Mouse (Mus musculus) limb, embryonic 12.5 days (tissue): Measurements from ENCODE around the gene Ewsr1. TPM values are rescaled to one million over a fixed set of nuclear protein-coding genes. Genes with fewer than 3 reads are reported as not detected.
A peak's percentile ranks its signal among the peaks of the same experiment; 100 is the strongest.

Experiments used
- ATAC-seq: fragments of 200-750 bp; cut with Nextera tagmentation; 2 replicates; pipeline ENCODE4 v1.8.0; 2017; ENCODE audit warnings: low read depth, moderate TSS enrichment; ENCODE audit not compliant: insufficient number of reproducible peaks, insufficient read depth, low FRiP score, low TSS enrichment
- H3K27ac ChIP-seq: fragments of 300-500 bp; sonication (generic); 2 replicates; pipeline ENCODE4 v1.5.1; 2016; ENCODE audit warnings: mild to moderate bottlenecking, moderate library complexity
- H3K27me3 ChIP-seq: fragments of 300-500 bp; sonication (generic); 2 replicates; pipeline ENCODE4 v1.6.1; 2016; ENCODE audit warnings: mild to moderate bottlenecking, moderate library complexity
- H3K36me3 ChIP-seq: fragments of 300-500 bp; sonication (generic); 2 replicates; pipeline ENCODE4 v1.6.1; 2016; ENCODE audit warnings: mild to moderate bottlenecking, moderate library complexity
- H3K4me1 ChIP-seq: fragments of 300-500 bp; sonication (generic); replicated peaks from 2 replicates; pipeline ENCODE4 v1.6.1; 2016
- H3K4me2 ChIP-seq: fragments of 300-500 bp; sonication (generic); 2 replicates; pipeline ENCODE4 v1.6.1; 2016; ENCODE audit warnings: mild to moderate bottlenecking, moderate library complexity
- H3K4me3 ChIP-seq: fragments of 300-500 bp; sonication (generic); replicated peaks from 2 replicates; pipeline ENCODE4 v1.5.1; 2016; ENCODE audit warnings: mild to moderate bottlenecking
- H3K9ac ChIP-seq: fragments of 300-500 bp; sonication (generic); replicated peaks from 2 replicates; pipeline ENCODE4 v1.6.1; 2016; ENCODE audit warnings: mild to moderate bottlenecking, moderate library complexity
- H3K9me3 ChIP-seq: fragments of 300-500 bp; sonication (generic); 2 replicates; pipeline ENCODE4 v1.6.1; 2016; ENCODE audit warnings: mild to moderate bottlenecking, moderate library complexity
- WGBS: fragments of 180-500 bp; shearing (Covaris S2); methylation state at CpG from one replicate; pipeline ENCODE4 v1.1.7; 2016; 5-methylcytosine and 5-hydroxymethylcytosine counted together
- polyA plus RNA-seq: library from polyadenylated mRNA; unstranded; fragments of >200 nt; fragmentation: Nextera tagmentation; extraction: Ambion mirVana; gene quantifications from 2 replicates; pipeline ENCODE4 v1.2.1, GENCODE M21; 2016

Gene Ewsr1
- polyA plus RNA-seq, 1 experiment from 2014 or later = 1,006 TPM

DNA sequence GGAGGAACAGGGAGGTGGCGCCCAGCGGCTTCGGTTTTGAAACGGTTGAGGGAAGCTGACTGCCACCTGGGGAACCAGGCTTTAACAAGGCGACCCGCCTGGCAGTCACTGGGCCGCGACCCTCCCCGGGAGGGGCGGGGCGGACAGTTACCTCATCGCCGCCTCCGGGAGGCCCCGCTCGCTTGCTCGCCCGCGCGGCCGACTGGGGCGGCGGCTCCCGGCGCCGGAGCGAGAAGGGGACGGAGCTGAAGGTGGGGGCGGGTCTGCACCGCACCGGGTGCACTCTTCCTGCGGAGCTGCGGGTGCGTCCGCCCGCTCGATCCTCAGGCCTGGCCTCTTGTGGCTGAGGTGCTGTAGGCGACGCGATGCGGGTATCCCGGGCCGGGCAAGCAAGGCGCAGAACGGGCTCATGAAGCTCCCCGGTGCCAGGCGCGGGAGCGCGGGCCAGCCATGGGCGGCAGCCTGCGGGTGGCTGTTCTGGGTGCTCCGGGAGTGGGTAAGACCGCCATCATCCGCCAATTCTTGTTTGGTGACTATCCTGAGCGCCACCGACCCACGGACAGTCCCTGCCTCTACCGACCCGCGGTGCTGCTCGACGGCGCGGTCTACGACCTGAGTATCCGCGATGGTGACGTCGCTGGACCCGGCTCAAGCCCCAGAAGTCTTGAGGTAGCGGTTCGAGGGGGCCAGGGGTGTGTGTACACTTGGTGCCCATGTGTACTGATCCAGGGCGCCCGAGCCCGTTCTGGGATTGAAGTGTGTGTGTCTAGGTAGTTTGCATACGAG, 41.0 kb downstream of the Ewsr1 start, which contains the start of gene Rasl10a:
Rasl10a (plus strand) TSS at position 273 of the 786 bp plus-strand sequence.
- peaks cover 64% of the 10 kb centered on the region for H3K4me1 ChIP-seq

DNA sequence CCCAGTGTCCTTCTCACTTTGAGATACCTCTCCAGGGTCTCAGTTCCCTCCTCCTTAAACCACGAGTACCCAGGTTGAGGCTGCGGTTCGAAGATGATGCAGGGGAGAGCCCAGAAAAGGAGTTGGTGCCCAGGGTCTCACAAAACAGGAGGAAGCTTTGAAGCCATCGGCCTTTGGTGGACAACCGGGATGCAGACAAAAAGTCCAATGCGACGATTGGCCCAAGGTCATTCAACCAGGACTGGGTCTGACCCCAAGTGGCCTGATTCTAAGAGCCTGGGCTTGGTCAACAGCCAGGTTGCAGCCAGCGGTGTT, 41.6 kb downstream of the Ewsr1 start:
- WGBS = 14% methylated on average over 8 of the region's 8 CpGs
- peaks cover 5% of the 10 kb centered on the region; the same call in 1 of the 2 replicates for H3K36me3 ChIP-seq
- H3K9me3 ChIP-seq = no peaks in the 10 kb centered on the region
- H3K4me2 ChIP-seq = peak overlapping the region; percentile 91
- peak overlapping the region; percentile 56 for H3K9ac ChIP-seq
- H3K4me3 ChIP-seq = peak overlapping the region; percentile 51
- H3K27me3 ChIP-seq = peaks cover 83% of the 10 kb centered on the region
- ATAC-seq = no peak
- peaks cover 60% of the 10 kb centered on the region for H3K4me1 ChIP-seq
- no peak overlapping the region for H3K27ac ChIP-seq

More for the DNA sequence above, 41.0 kb downstream of the Ewsr1 start, which contains the start of gene Rasl10a:
- no peak for ATAC-seq
- 1% methylated on average over 75 of the region's 77 CpGs for WGBS
- peak within 1 kb of the TSS; percentile 51 for H3K4me3 ChIP-seq
- H3K9me3 ChIP-seq = no peaks in the 10 kb centered on the region
- peaks cover 88% of the 10 kb centered on the region for H3K27me3 ChIP-seq
- H3K27ac ChIP-seq = no peak within 1 kb of the TSS
- peak within 1 kb of the TSS; percentile 56 for H3K9ac ChIP-seq
- H3K4me2 ChIP-seq = peak within 1 kb of the TSS; percentile 91
- H3K36me3 ChIP-seq = peaks cover 5% of the 10 kb centered on the region; the same call in 1 of the 2 replicates

DNA sequence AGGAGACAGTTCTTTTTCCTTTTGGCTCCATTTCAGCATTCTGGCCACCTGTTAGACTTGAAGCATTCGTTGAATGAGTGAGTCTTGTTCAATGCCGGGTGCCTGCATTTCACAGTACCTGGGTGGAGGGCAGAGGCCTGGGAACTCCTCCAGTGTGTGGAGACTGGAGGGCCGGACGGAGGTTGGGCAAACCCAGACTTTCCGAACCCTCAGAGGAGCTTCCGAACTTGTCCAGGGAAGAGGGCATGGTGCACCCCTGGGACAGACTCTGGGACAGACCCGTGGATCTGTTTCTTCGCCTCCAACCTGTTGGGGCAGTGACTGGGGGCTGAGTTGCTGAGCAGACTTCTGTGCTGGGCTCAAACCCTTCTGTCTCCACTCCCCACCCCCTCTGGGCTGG, 42.0 kb downstream of the Ewsr1 start:
- 54% methylated on average over 8 of the region's 8 CpGs for WGBS
- Histone ChIP-seq H3K27me3 (peaks cover 79% of the 10 kb centered on the region), H3K36me3 (peaks cover 5% of the 10 kb centered on the region; the same call in 1 of the 2 replicates), H3K27ac (no peak overlapping the region), H3K4me2 (peak overlapping the region; percentile 91; the same call in 1 of the 2 replicates), H3K4me3 (no peak overlapping the region), H3K9me3 (no peaks in the 10 kb centered on the region), H3K9ac (no peak overlapping the region), H3K4me1 (peaks cover 55% of the 10 kb centered on the region)
- ATAC-seq = no peak

DNA sequence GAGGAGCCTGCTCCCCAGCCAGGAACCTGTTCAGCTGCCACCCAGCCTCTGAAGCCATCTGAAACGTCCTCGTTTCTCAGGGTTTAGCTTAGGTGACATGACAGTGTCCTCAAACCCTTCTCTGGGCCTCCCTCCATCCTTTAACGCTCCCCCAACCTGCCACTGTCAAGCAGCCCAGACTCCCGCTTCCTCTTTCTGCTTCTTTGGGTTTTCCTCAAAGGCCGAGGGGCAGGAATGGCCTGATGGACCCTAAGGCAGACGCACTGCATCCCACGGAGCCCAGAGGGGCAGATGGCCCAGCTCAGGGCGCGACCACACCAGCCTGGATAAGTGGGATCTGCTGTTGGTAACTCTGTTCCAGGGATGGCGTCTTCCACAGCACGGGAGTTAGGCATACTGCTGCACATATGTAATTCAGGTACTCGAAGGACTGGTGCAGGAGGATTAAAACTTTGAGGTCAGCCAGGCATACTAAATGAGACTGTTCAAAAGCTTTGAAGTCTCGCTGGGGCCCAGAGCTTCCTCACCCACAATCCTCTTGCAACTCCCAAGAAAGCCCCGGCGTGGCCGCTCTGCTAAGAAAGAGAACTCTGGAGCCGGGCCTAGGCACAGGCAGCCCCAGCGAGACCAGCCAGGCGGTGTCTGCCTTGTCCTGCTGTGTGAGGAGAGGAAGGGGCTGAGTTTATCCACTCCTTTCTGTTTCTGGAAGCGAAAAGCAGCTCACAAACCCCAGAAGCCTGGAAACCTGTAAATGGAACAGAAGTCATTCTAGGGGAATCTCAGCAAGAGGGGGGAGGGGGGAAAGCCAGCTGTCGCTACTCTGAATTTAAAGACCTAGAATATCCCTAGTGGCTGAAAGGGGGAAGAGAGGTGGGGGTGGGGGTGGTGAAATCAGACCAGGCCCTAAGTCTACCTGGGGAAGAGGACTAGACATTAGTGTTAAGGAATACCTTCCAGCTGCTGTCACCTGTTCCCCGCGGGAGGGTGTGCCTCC, 42.8 kb downstream of the Ewsr1 start:
- no peak overlapping the region for H3K4me2 ChIP-seq
- peaks cover 47% of the 10 kb centered on the region for H3K4me1 ChIP-seq
- no peaks in the 10 kb centered on the region for H3K9me3 ChIP-seq
- H3K27me3 ChIP-seq = peaks cover 70% of the 10 kb centered on the region
- H3K9ac ChIP-seq = no peak overlapping the region
- no peak for ATAC-seq
- no peak overlapping the region for H3K4me3 ChIP-seq
- H3K36me3 ChIP-seq = peaks cover 5% of the 10 kb centered on the region; the same call in 1 of the 2 replicates
- 28% methylated on average over 23 of the region's 23 CpGs for WGBS
- no peak overlapping the region for H3K27ac ChIP-seq

DNA sequence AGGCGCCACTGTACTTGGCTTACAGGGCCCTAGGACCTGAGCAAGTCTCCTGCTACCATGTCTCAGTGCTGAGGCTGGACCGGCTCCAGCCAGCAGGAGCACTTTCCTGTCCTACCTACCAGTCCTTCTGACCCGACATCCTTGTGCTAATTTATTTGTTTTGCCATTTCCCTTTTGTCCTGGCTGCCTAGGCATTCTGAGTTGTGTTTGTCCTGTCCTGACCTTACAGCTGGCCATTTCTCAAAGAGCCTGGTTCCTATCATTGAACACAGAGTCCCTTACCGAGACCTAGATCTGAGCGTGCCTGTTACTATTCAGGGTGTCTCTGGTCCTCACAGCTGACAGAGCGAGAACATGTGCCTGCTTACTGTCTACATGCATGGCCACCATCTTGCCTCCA, 44.2 kb downstream of the Ewsr1 start:
- no peak for ATAC-seq
- Histone ChIP-seq H3K4me1 (peaks cover 41% of the 10 kb centered on the region), H3K4me2 (no peak overlapping the region), H3K27me3 (peaks cover 59% of the 10 kb centered on the region), H3K9me3 (no peaks in the 10 kb centered on the region), H3K27ac (no peak overlapping the region), H3K9ac (no peak overlapping the region), H3K36me3 (no peaks in the 10 kb centered on the region), H3K4me3 (no peak overlapping the region)
- WGBS = 63% methylated on average over 6 of the region's 6 CpGs

DNA sequence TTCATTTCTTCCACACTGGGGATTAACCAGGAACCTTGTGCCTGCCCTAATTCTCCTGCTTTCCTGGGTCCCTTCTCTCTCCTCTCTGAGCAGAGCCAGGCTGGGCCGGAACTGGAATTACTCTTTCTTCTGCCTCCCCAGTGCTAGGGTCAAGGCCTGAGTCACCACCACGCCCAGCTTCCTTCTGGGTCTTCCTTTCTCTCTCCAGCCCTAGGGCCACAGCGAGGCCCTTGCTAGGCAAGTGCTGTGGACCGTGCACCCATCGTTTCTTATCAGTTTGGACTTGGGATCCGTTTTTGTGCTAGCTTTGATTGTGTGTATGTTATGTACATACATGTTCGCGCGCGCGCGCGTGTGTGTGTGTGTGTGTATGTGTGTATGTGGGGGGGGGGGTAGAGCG, 44.9 kb downstream of the Ewsr1 start:
- Histone ChIP-seq H3K9ac (no peak overlapping the region), H3K36me3 (no peaks in the 10 kb centered on the region), H3K9me3 (no peaks in the 10 kb centered on the region), H3K4me2 (no peak overlapping the region), H3K4me3 (no peak overlapping the region), H3K27me3 (peaks cover 54% of the 10 kb centered on the region), H3K4me1 (peaks cover 34% of the 10 kb centered on the region), H3K27ac (no peak overlapping the region)
- 92% methylated on average over 14 of the region's 14 CpGs for WGBS
- no peak for ATAC-seq

DNA sequence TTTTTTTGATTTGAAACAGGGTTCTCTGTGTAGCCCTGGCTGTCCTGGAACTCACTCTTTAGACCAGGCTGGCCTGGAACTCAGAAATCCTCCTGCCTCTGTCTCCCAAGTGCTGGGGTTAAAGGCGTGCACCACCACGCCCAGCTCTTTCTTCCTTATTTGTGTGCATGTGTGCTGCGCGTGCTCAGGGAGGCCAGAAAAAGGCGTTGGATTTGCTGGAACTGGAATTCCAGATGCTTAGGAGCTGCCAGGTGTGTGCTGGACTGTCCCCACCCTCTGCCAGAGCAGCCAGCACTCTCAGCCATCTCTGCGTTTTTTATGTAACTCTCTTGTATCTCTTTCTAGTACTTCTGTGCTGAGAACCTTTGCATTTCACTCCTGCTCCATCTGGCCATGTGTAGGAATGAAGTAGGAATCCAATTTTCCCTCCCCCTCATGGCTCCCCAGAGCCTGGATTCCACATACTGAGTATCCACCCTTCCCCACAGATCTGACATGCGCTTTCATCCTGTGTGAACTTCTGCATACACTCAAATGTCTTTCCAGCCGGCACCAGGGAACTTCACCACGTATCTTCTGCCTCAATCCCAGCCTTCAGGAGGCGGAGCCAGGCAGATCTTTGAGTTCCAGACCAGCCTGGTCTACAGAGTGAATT, 46.7 kb downstream of the Ewsr1 start:
- Histone ChIP-seq H3K4me2 (no peak overlapping the region), H3K9ac (no peak overlapping the region), H3K36me3 (no peaks in the 10 kb centered on the region), H3K27me3 (peaks cover 36% of the 10 kb centered on the region), H3K9me3 (no peaks in the 10 kb centered on the region), H3K4me3 (no peak overlapping the region), H3K27ac (no peak overlapping the region), H3K4me1 (peaks cover 16% of the 10 kb centered on the region)
- 69% methylated on average over 10 of the region's 10 CpGs for WGBS
- no peak for ATAC-seq

DNA sequence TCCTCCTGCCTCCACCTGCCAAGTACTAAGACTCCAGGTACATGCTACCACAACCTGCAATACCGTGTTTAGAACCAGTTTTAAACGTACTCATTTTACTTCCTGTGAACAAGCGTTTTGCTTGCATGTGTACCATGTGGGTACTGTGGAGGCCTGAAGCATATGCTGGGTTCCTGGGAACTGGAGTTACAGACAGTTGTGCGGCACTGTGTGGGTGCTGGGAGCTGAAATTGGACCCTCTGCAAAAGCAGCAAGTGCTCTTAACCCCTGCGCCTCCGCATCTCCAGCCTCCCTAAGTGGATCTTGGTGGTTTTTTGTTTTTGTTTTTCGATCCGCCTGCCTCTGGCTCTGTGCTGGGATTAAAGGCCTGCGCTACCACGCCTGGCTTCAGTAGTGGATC, 47.4 kb downstream of the Ewsr1 start:
- 76% methylated on average over 10 of the region's 10 CpGs for WGBS
- Histone ChIP-seq H3K9ac (no peak overlapping the region), H3K4me1 (peaks cover 9% of the 10 kb centered on the region), H3K36me3 (no peaks in the 10 kb centered on the region), H3K27ac (no peak overlapping the region), H3K27me3 (peaks cover 29% of the 10 kb centered on the region), H3K4me3 (no peak overlapping the region), H3K9me3 (no peaks in the 10 kb centered on the region), H3K4me2 (no peak overlapping the region)
- no peak for ATAC-seq

DNA sequence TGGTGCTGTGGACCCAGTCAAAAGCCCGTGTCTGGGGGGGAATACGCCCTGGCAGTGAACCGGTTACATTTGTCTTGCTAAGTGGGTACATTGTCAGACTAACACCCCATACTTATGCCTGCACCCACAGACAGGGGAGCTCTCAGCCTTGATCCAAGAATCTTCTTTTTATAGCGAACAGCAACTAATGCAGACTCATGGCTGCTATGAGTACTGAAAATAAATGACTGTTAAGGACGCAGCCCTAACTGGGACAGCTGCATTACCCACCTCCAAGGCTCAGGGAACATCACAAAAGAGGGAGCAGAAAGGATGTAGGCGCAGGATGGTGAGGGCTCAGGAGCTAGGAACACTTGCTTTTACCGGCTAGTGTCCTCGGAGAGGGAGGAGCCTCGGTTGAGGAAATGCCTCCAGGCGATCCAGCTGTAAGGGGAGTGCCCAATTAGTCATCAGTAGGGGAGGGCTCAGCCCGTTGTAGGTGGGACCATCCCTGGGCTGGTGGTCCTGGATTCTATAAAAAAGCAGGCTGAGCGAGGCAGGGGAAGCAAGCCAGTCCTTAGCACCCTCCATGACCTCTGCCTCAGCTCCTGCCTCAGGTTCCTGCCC, 52.6 kb downstream of the Ewsr1 start:
- Histone ChIP-seq H3K27me3 (peaks cover 5% of the 10 kb centered on the region; the same call in 1 of the 2 replicates), H3K36me3 (peaks cover 16% of the 10 kb centered on the region), H3K27ac (no peak overlapping the region), H3K9ac (no peak overlapping the region), H3K9me3 (no peaks in the 10 kb centered on the region), H3K4me2 (no peak overlapping the region), H3K4me3 (no peak overlapping the region), H3K4me1 (no peaks in the 10 kb centered on the region)
- 47% methylated on average over 12 of the region's 12 CpGs for WGBS
- no peak for ATAC-seq

DNA sequence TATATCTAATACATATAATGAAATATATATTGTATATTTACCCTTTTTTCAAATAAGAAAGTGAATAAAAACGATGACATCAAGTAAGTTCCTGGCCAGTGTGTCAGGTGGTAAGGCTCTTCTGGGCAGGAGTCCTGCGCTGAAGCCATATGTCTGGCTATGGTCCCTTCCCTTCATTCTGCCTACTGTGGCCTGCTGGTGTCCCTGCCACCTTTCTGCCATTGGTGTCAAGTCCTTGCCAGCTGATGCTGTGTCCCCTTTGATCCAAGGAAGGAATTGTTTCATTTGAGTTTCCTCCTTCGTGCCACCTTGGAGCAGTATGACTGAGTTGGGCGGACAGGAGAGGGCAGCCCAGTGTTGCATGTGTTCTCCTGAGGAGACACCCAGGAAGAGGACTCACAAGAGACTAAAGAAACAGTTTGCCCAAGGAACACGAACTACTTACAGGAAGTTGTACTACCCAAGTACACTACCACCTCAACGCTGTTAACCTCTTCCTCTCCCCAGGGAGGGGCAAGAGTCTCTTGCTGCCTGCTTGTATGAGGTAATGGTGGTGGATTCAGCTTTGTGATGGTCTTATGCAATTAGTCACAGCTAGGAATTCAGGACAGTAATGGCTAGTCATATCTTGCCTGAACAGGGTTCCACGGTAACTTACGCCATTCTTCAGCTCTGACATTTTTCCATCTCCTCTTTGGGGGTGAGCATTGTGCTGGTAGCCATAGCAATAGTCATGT, 56.3 kb downstream of the Ewsr1 start:
- Histone ChIP-seq H3K27ac (no peak overlapping the region), H3K9me3 (no peaks in the 10 kb centered on the region), H3K27me3 (no peaks in the 10 kb centered on the region), H3K9ac (no peak overlapping the region), H3K4me1 (peaks cover 9% of the 10 kb centered on the region; the same call in 1 of the 2 replicates), H3K4me2 (no peak overlapping the region), H3K4me3 (no peak overlapping the region), H3K36me3 (peaks cover 51% of the 10 kb centered on the region)
- 91% methylated on average over 8 of the region's 8 CpGs for WGBS
- ATAC-seq = no peak
